Mouse (Mus musculus): ENCODE data around the gene Mapkapk5. TPM values are rescaled to one million over a fixed set of nuclear protein-coding genes. Genes with fewer than 3 reads are reported as not detected.

Mapkapk5 gene
- polyA plus RNA-seq, 1 experiment, result 48.9 TPM

- no peak for DNase-seq (ENCODE audit: low read depth)
Observed at GRCm38 (mm10) chr5:121500719-121501118, 45.0 kb downstream of the Mapkapk5 start.

GRCm38 (mm10) chr5:121493305-121493704 lies 52.4 kb downstream of the Mapkapk5 start:
- DNase-seq (ENCODE audit: low read depth), result no peak

GRCm38 (mm10) chr5:121484801-121485200 lies 60.9 kb downstream of the Mapkapk5 start:
- DNase-seq (ENCODE audit: low read depth), result no peak

- DNase-seq (ENCODE audit: low read depth), result no peak
Observed at GRCm38 (mm10) chr5:121477680-121478079, 68.0 kb downstream of the Mapkapk5 start.

GRCm38 (mm10) chr5:121476040-121476439 lies 69.7 kb downstream of the Mapkapk5 start:
- no peak for DNase-seq (ENCODE audit: low read depth)

Other genes starting within 250 kb of the Mapkapk5 start
- gene Trafd1, start 160.3 kb downstream of the Mapkapk5 start, polyA plus RNA-seq (2012; rRNA removed), result 71.9 and 82.8 TPM in 2 replicates
- gene Naa25, start 148.0 kb downstream of the Mapkapk5 start, polyA plus RNA-seq (2012; rRNA removed), result 7.9 and 8.0 TPM in 2 replicates
- 11.1 and 12.0 TPM in 2 replicates for gene Tmem116, start 94.0 kb downstream of the Mapkapk5 start, polyA plus RNA-seq (2012; rRNA removed)
- 65.3 and 66.6 TPM in 2 replicates for gene Erp29, start 93.4 kb downstream of the Mapkapk5 start, polyA plus RNA-seq (2012; rRNA removed)
- 0.05 and 0.32 TPM in 2 replicates for gene Adam1b, start 42.5 kb downstream of the Mapkapk5 start, polyA plus RNA-seq (2012; rRNA removed)
- gene Adam1a, start 423 bp downstream of the Mapkapk5 start, polyA plus RNA-seq (2012; rRNA removed), result 4.7 and 4.8 TPM in 2 replicates
- 0.33 TPM in 1 of 2 replicates, not detected in the other for gene Gm42878, start 423 bp downstream of the Mapkapk5 start, polyA plus RNA-seq (2012; rRNA removed)
- 790 and 869 TPM in 2 replicates for gene Aldh2, start 47.9 kb upstream of the Mapkapk5 start, polyA plus RNA-seq (2012; rRNA removed)
- gene Acad12, start 73.0 kb upstream of the Mapkapk5 start, polyA plus RNA-seq (2012; rRNA removed), result 17.4 and 21.3 TPM in 2 replicates
- gene Acad10, start 114.6 kb upstream of the Mapkapk5 start, polyA plus RNA-seq (2012; rRNA removed), result 11.7 and 13.4 TPM in 2 replicates
- gene Brap, start 114.7 kb upstream of the Mapkapk5 start, polyA plus RNA-seq (2012; rRNA removed), result 29.9 and 35.8 TPM in 2 replicates
- 70.6 and 73.8 TPM in 2 replicates for gene Atxn2, start 165.4 kb upstream of the Mapkapk5 start, polyA plus RNA-seq (2012; rRNA removed)

Data from gonadal fat pad, adult 2 months (tissue).